Comparison of ENCODE assay signal across 10 mouse cellular contexts in the genomic region with DNA sequence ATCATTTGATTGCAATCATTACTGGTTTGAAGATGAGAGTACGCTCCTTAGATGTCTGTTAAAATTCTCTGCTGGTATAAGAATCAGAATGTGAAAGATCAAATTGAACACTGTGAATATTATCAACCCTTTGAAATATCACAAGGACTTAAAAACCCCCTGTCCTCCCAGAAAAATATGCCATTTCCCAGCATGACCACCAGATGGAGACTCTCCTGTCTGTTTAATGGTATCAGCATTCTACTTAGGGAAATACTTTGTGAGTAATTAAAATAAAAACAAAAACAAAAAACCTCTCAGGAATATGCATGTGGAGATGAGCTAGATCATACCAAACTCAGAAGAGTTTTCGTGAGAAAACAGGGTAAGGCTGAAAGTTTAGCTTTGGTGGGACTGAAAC. TPM values are rescaled to one million over a fixed set of nuclear protein-coding genes. Genes with fewer than 3 reads are reported as not detected.
DNase-seq lines count a peak whose midpoint lies in the region; ATAC-seq and TF ChIP-seq lines count a peak whose summit lies in the region.
"Had no signal": no experiment of that assay in that cellular context is flagged by ENCODE, and none has a peak within 500 bp of the region (broad histone marks: within the 10 kb centered on the region; RNA-seq: fewer than 3 reads in every experiment).

No protein-coding gene starts in this region.

- WGBS in kidney, postnatal 0 days, result 56% methylated on average over 2 of the region's 2 CpGs
- WGBS in kidney, embryonic 16.5 days, result 68% methylated on average over 2 of the region's 2 CpGs

- H3K4me3 ChIP-seq in kidney, postnatal 0 days (replicated peaks; ENCODE audit: low read depth, low read length), result no peak overlapping the region
- no peak overlapping the region for H3K4me3 ChIP-seq in kidney, embryonic 16.5 days (ENCODE audit: low read length)

- H3K36me3 ChIP-seq in kidney, postnatal 0 days (ENCODE audit: insufficient read depth, low read length), result no peaks in the 10 kb centered on the region
- H3K36me3 ChIP-seq in kidney, embryonic 16.5 days (ENCODE audit: insufficient read depth, low read length), result no peaks in the 10 kb centered on the region

- H3K4me1 ChIP-seq in kidney, postnatal 0 days (replicated peaks; ENCODE audit: insufficient read depth, low read length), result no peaks in the 10 kb centered on the region
- H3K4me1 ChIP-seq in kidney, embryonic 16.5 days (ENCODE audit: insufficient read depth, low read length), result no peaks in the 10 kb centered on the region

- no peak for ATAC-seq in kidney, postnatal 0 days (replicated peaks; ENCODE audit: low FRiP score, low read depth)
- no peak for ATAC-seq in kidney, embryonic 16.5 days (ENCODE audit: low FRiP score, low TSS enrichment)
- no peak for ATAC-seq in granulocyte monocyte progenitor cell, adult 5-6 weeks (replicated peaks; ENCODE audit: poor library complexity, severe bottlenecking)

- peak; percentile 13 for DNase-seq in adrenal gland, postnatal 14 days
- DNase-seq in adrenal gland, postnatal 4 days (ENCODE audit: low spot score in 2 of 2), result no peak
- peak; percentile 48 for DNase-seq in kidney, postnatal 0 days (ENCODE audit: low spot score)
- DNase-seq in 3T3-L1 (ENCODE audit: low read depth, low spot score), result peak; percentile 40
- DNase-seq in embryo, embryonic 11 days, result peak; percentile 3
- DNase-seq in frontal cortex, postnatal 14 days (ENCODE audit: low spot score in 2 of 2), result no peak
- DNase-seq: cerebellum, adult 11-12 months; left cerebral cortex, postnatal 4 days had no signal

- H3K4me2 ChIP-seq in kidney, postnatal 0 days (ENCODE audit: low read length), result no peak overlapping the region
- no peak overlapping the region for H3K4me2 ChIP-seq in kidney, embryonic 16.5 days (replicated peaks; ENCODE audit: low read depth, low read length)

- H3K27ac ChIP-seq in kidney, postnatal 0 days, result no peak overlapping the region
- no peak overlapping the region for H3K27ac ChIP-seq in kidney, embryonic 16.5 days (ENCODE audit: low read length)

- H3K9me3 ChIP-seq in kidney, postnatal 0 days (replicated peaks; ENCODE audit: low read length), result no peaks in the 10 kb centered on the region
- no peaks in the 10 kb centered on the region for H3K9me3 ChIP-seq in kidney, embryonic 16.5 days (ENCODE audit: low read length)

- H3K27me3 ChIP-seq in kidney, postnatal 0 days (ENCODE audit: insufficient read depth, low read length), result no peaks in the 10 kb centered on the region
- H3K27me3 ChIP-seq in kidney, embryonic 16.5 days (ENCODE audit: insufficient read depth, low read length), result peaks cover 4% of the 10 kb centered on the region; the same call in 1 of the 2 replicates

- peak; percentile 65 for TF ChIP-seq CTCF in kidney, postnatal 0 days (IDR thresholded peaks at IDR 0.05; ENCODE audit: low read depth)

- no peak overlapping the region for H3K9ac ChIP-seq in kidney, postnatal 0 days (ENCODE audit: low read depth, low read length)
- H3K9ac ChIP-seq in kidney, embryonic 16.5 days (replicated peaks; ENCODE audit: low read length), result no peak overlapping the region

RNA-seq across cellular contexts. Expression of a gene that starts 44.3 kb away (rescaled TPM):
- total RNA-seq in adrenal gland, postnatal 14 days (2021), result 43.0 and 47.1 TPM in 2 replicates
- total RNA-seq in adrenal gland, postnatal 4 days (2021), result 10 to 100 TPM; 55.3 to 60.2 TPM
- 32.2 and 32.6 TPM in 2 replicates for polyA plus RNA-seq in kidney, postnatal 0 days (2015; fragmentation: Nextera tagmentation; extraction: Ambion mirVana)
- 40.5 and 43.8 TPM in 2 replicates for polyA plus RNA-seq in kidney, embryonic 16.5 days (2015; fragmentation: Nextera tagmentation; extraction: Ambion mirVana)
- 46.2 and 59.3 TPM in 2 replicates for total RNA-seq in granulocyte monocyte progenitor cell, adult 5-6 weeks (2014; fragmentation: Nextera tagmentation)
- total RNA-seq in granulocyte monocyte progenitor cell, adult 5-6 weeks (2017), result 77.7 and 126 TPM in 2 replicates

Comparison
In these comparisons a context has a peak if more than half of its experiments do, and no peak if none do; other contexts are left out.
1. DNase-seq: peak in adrenal gland, postnatal 14 days (single experiment), kidney, postnatal 0 days (single experiment), 3T3-L1 (single experiment) and embryo, embryonic 11 days (single experiment); none in adrenal gland, postnatal 4 days (0 of 2) and frontal cortex, postnatal 14 days (0 of 2).